Mouse (Mus musculus) hindbrain, embryonic 16.5 days (tissue): ENCODE data around the gene Slc36a3. TPM values are rescaled to one million over a fixed set of nuclear protein-coding genes. Genes with fewer than 3 reads are reported as not detected.
"Not testable (repeated sequence)": the region's sequence is repeated elsewhere in the genome, so short reads cannot be mapped to it uniquely, and the experiment has no call there.

Experiments
- ATAC-seq: fragments of 200-750 bp; cut with Nextera tagmentation; 2 replicates; pipeline ENCODE4 v1.8.0; 2017; ENCODE audit warnings: moderate TSS enrichment, moderate library complexity
- H3K27ac ChIP-seq: fragments of 300-500 bp; sonication (generic); 2 replicates; pipeline ENCODE4 v1.5.1; 2014; ENCODE audit warnings: low read depth, mild to moderate bottlenecking, control low read depth, low read length, moderate library complexity
- H3K27me3 ChIP-seq: fragments of 300-500 bp; sonication (generic); replicated peaks from 2 replicates; pipeline ENCODE4 v1.6.1; 2014; ENCODE audit warnings: low read length; ENCODE audit not compliant: control insufficient read depth, insufficient read depth
- H3K36me3 ChIP-seq: fragments of 300-500 bp; sonication (generic); 2 replicates; pipeline ENCODE4 v1.6.1; 2014; ENCODE audit warnings: mild to moderate bottlenecking, low read length, moderate library complexity, mixed read lengths; ENCODE audit not compliant: control insufficient read depth, insufficient read depth
- H3K4me1 ChIP-seq: fragments of 300-500 bp; sonication (generic); 2 replicates; pipeline ENCODE4 v1.6.1; 2014; ENCODE audit warnings: low read depth, low read length; ENCODE audit not compliant: control insufficient read depth, insufficient read depth
- H3K4me2 ChIP-seq: fragments of 300-500 bp; sonication (generic); 2 replicates; pipeline ENCODE4 v1.6.1; 2014; ENCODE audit warnings: mild to moderate bottlenecking, low read length, control low read depth, moderate library complexity
- H3K4me3 ChIP-seq: fragments of 300-500 bp; sonication (generic); 2 replicates; pipeline ENCODE4 v1.5.1; 2014; ENCODE audit warnings: mild to moderate bottlenecking, low read length, control low read depth, moderate library complexity
- H3K9ac ChIP-seq: fragments of 300-500 bp; sonication (generic); 2 replicates; pipeline ENCODE4 v1.6.1; 2014; ENCODE audit warnings: low read depth, mild to moderate bottlenecking, control low read depth, low read length, moderate library complexity
- H3K9me3 ChIP-seq: fragments of 300-500 bp; sonication (generic); 2 replicates; pipeline ENCODE4 v1.6.1; 2014; ENCODE audit warnings: mild to moderate bottlenecking, low read length, moderate library complexity; ENCODE audit not compliant: control insufficient read depth
- WGBS: fragments of 180-500 bp; shearing (Covaris S2); extraction: QIAGEN DNeasy Blood & Tissue Kit; methylation state at CpG from one replicate; pipeline ENCODE4 v1.1.7; 2014; 5-methylcytosine and 5-hydroxymethylcytosine counted together
- polyA plus RNA-seq: library from polyadenylated mRNA; unstranded; fragments of >200 nt; fragmentation: Nextera tagmentation; extraction: Ambion mirVana; gene quantifications from 2 replicates; pipeline ENCODE4 v1.2.1, GENCODE M21; 2015

Slc36a3 gene
- polyA plus RNA-seq, 1 experiment from 2014 or later, result not detected

GRCm38 (mm10) chr11:55103229-55103628 is 48.3 kb downstream of the Slc36a3 start:
- H3K4me1 ChIP-seq, result peaks cover 12% of the 10 kb centered on the region
- no peak overlapping the region for H3K4me2 ChIP-seq
- ATAC-seq, result no peak
- no peak overlapping the region for H3K9ac ChIP-seq
- no peaks in the 10 kb centered on the region for H3K9me3 ChIP-seq
- no peak overlapping the region for H3K4me3 ChIP-seq
- H3K36me3 ChIP-seq, result 0 out of 2 replicates have a peak, but pooled peaks cover 2% of the 10 kb centered on the region
- no peaks in the 10 kb centered on the region for H3K27me3 ChIP-seq
- H3K27ac ChIP-seq, result no peak overlapping the region
- 45% methylated on average over 3 of the region's 3 CpGs for WGBS

GRCm38 (mm10) chr11:55102015-55102414 is 49.5 kb downstream of the Slc36a3 start:
- 83% methylated on average over 3 of the region's 3 CpGs for WGBS
- peaks cover 12% of the 10 kb centered on the region for H3K4me1 ChIP-seq
- no peak overlapping the region for H3K9ac ChIP-seq
- no peaks in the 10 kb centered on the region for H3K9me3 ChIP-seq
- no peak overlapping the region for H3K4me3 ChIP-seq
- ATAC-seq, result no peak
- H3K4me2 ChIP-seq, result no peak overlapping the region
- no peaks in the 10 kb centered on the region for H3K36me3 ChIP-seq
- no peak overlapping the region for H3K27ac ChIP-seq
- H3K27me3 ChIP-seq, result no peaks in the 10 kb centered on the region

GRCm38 (mm10) chr11:55099868-55100267 is 51.6 kb downstream of the Slc36a3 start:
- WGBS, result 33% methylated on average over 4 of the region's 4 CpGs
- peak overlapping the region; percentile 13; the same call in 1 of the 2 replicates for H3K4me2 ChIP-seq

GRCm38 (mm10) chr11:55099019-55099771 is 52.3 kb downstream of the Slc36a3 start:
- H3K9ac ChIP-seq, result no peak overlapping the region
- peak overlapping the region; percentile 83 for H3K4me2 ChIP-seq
- no peaks in the 10 kb centered on the region for H3K27me3 ChIP-seq
- peaks cover 12% of the 10 kb centered on the region for H3K4me1 ChIP-seq
- no peak overlapping the region for H3K27ac ChIP-seq
- no peak for ATAC-seq
- WGBS, result 88% methylated on average over 8 of the region's 8 CpGs
- H3K36me3 ChIP-seq, result no peaks in the 10 kb centered on the region
- H3K9me3 ChIP-seq, result no peaks in the 10 kb centered on the region
- H3K4me3 ChIP-seq, result peak overlapping the region; percentile 67; the same call in 1 of the 2 replicates

More at GRCm38 (mm10) chr11:55099868-55100267, 51.6 kb downstream of the Slc36a3 start:
- Histone ChIP-seq H3K27me3 (no peaks in the 10 kb centered on the region), H3K4me1 (peaks cover 12% of the 10 kb centered on the region), H3K36me3 (no peaks in the 10 kb centered on the region), H3K9ac (peak overlapping the region; percentile 36; the same call in 1 of the 2 replicates), H3K27ac (no peak overlapping the region), H3K9me3 (no peaks in the 10 kb centered on the region), H3K4me3 (no peak overlapping the region)
- ATAC-seq, result no peak

GRCm38 (mm10) chr11:55098189-55098915 is 53.2 kb downstream of the Slc36a3 start:
- H3K4me2 ChIP-seq, result peak overlapping the region; percentile 83
- peak overlapping the region; percentile 81 for H3K27ac ChIP-seq
- no peaks in the 10 kb centered on the region for H3K9me3 ChIP-seq
- H3K9ac ChIP-seq, result peak overlapping the region; percentile 83
- no peak for ATAC-seq
- peak overlapping the region; percentile 67 for H3K4me3 ChIP-seq
- H3K36me3 ChIP-seq, result no peaks in the 10 kb centered on the region
- H3K4me1 ChIP-seq, result peaks cover 12% of the 10 kb centered on the region
- H3K27me3 ChIP-seq, result no peaks in the 10 kb centered on the region
- 11% methylated on average over 24 of the region's 24 CpGs for WGBS

- Histone ChIP-seq H3K4me1 (peaks cover 12% of the 10 kb centered on the region), H3K27ac (peak within 1 kb of the TSS; percentile 81), H3K9me3 (no peaks in the 10 kb centered on the region), H3K36me3 (no peaks in the 10 kb centered on the region), H3K27me3 (no peaks in the 10 kb centered on the region), H3K4me2 (peak within 1 kb of the TSS; percentile 83), H3K9ac (peak within 1 kb of the TSS; percentile 83), H3K4me3 (peak within 1 kb of the TSS; percentile 67)
- WGBS, result 3% methylated on average over 43 of the region's 45 CpGs
- ATAC-seq, result peak; percentile 96
Measured at GRCm38 (mm10) chr11:55097463-55098188, 53.9 kb downstream of the Slc36a3 start, which contains the start of gene Gm2a. Gm2a (plus strand) TSS chr11:55098115.

GRCm38 (mm10) chr11:55096731-55097462 is 54.6 kb downstream of the Slc36a3 start:
- Histone ChIP-seq H3K36me3 (no peaks in the 10 kb centered on the region), H3K9me3 (no peaks in the 10 kb centered on the region), H3K27me3 (no peaks in the 10 kb centered on the region), H3K27ac (no peak overlapping the region; the same call in 1 of the 2 replicates), H3K4me1 (peaks cover 12% of the 10 kb centered on the region), H3K9ac (peak overlapping the region; percentile 2; the same call in 1 of the 2 replicates), H3K4me3 (peak overlapping the region; percentile 67), H3K4me2 (peak overlapping the region; percentile 83)
- ATAC-seq, result no peak
- 41% methylated on average over 11 of the region's 11 CpGs for WGBS

GRCm38 (mm10) chr11:55096296-55096695 is 55.2 kb downstream of the Slc36a3 start:
- not testable (repeated sequence) for H3K9me3 ChIP-seq, H3K4me2 ChIP-seq, H3K27me3 ChIP-seq, H3K27ac ChIP-seq, H3K4me3 ChIP-seq, H3K36me3 ChIP-seq, H3K9ac ChIP-seq, ATAC-seq
- WGBS, result 92% methylated on average over 4 of the region's 4 CpGs
- peaks cover 12% of the 10 kb centered on the region for H3K4me1 ChIP-seq
